Mouse (Mus musculus) gastrocnemius, postnatal 36 days (tissue): ENCODE results near the gene Eef1b2. TPM values are rescaled to one million over a fixed set of nuclear protein-coding genes. Genes with fewer than 3 reads are reported as not detected.
"Not testable (repeated sequence)": the region's sequence is repeated elsewhere in the genome, so short reads cannot be mapped to it uniquely, and the experiment has no call there.

Source experiments
- DNase-seq, 2 experiments: peaks; one replicate each; pipeline ENCODE4 v3.0.0; 2022
- intact Hi-C: fragments of 180-260 bp; cut with DNase I; formaldehyde crosslinking; loops from one replicate; pipeline ENCODE4 v1.15.1; 2025
- long read RNA-seq, 2 experiments: library from polyadenylated mRNA; stranded (forward); transcript quantifications; one replicate each; pipeline ENCODE4 v2.0.0; 2021
- total RNA-seq, 2 experiments: library from RNA; stranded (reverse); gene quantifications; 2 replicates each; pipeline ENCODE4 v1.2.3; 2021

Gene Eef1b2
- total RNA-seq = 100 to 1,000 TPM; 261 to 331 TPM
- long read RNA-seq, experiment 1, transcript Eef1b2-204 (6 exons, 1,939 nt) = major isoform, 81 of 90 reads
- long read RNA-seq, experiment 1, partial matches to known transcripts = 9 of 90 reads
- long read RNA-seq, experiment 1, other reads (novel, unspliced or antisense) = 0 of 90 reads
- long read RNA-seq, experiment 2, transcript Eef1b2-204 (6 exons, 1,939 nt) = major isoform, 111 of 123 reads
- long read RNA-seq, experiment 2, partial matches to known transcripts = 5 of 123 reads
- long read RNA-seq, experiment 2, other reads (novel, unspliced or antisense) = 7 of 123 reads

DNA sequence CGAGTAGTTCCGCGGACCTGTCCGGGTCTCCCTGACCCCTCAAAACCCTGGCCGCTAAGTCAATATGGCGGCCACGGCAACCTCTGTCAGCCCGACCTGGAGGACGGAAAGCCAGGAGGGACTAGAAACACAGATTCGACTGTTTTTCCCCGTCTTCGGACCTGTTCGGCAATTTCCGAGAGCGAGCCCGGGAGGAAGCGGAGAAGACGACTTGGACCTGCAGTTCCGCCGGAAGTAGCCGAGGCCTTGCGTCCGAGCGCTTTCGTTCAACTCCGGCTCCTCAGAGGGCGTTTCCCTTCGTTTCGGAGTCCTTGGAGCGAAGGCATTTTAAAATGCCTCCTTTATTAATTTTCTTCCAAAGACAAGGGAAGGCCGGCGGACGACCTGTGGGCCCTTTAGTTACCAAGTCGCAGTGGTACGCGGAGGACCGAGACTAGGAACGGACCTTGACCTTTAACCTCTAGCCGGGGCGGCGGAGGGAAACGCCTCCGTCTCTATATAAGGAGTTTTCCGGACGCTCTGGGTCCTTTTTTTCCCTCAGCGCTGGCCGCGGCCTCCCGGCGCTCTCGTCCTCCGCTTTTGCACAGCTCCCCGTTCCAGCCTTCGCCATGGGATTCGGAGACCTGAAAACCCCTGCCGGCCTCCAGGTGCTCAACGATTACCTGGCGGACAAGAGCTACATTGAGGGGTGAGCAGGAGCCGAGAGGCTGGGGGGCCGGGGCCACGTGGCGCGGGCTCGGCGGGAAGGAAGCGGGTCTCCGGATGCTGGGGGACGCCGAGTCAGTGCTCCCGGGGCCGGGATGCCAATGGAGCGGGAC, at the start of gene Eef1b2, which contains the start of gene Ndufs1:
Gene Eef1b2 (plus strand): TSS at position 222 of the 818 bp plus-strand sequence.
Gene Ndufs1 (minus strand): TSS at position 230 of the 818 bp plus-strand sequence.
- DNase-seq = peak; percentile 93 to 96
- intact Hi-C loops = no loop called here

DNA sequence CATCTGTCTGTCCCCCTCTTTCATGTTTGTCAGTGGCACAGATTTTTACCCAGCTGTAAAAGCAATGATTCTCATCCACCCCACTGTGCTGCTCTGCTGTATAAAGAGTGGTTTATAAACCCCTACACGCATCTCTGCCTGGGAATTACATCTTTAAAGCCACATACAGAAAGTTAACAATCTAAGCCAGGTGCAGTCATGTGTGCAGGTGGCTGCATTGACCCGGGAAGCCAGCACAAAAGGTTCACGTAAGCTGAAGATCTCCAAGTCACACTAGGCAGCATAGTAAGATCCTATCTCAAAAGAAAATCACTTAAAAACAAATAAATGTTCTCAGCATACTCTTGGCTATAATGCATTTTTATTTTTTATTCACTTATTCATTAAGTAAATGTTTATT, 47.4 kb upstream of the Eef1b2 start:
- no peak for DNase-seq
- intact Hi-C loops = no loop called here

DNA sequence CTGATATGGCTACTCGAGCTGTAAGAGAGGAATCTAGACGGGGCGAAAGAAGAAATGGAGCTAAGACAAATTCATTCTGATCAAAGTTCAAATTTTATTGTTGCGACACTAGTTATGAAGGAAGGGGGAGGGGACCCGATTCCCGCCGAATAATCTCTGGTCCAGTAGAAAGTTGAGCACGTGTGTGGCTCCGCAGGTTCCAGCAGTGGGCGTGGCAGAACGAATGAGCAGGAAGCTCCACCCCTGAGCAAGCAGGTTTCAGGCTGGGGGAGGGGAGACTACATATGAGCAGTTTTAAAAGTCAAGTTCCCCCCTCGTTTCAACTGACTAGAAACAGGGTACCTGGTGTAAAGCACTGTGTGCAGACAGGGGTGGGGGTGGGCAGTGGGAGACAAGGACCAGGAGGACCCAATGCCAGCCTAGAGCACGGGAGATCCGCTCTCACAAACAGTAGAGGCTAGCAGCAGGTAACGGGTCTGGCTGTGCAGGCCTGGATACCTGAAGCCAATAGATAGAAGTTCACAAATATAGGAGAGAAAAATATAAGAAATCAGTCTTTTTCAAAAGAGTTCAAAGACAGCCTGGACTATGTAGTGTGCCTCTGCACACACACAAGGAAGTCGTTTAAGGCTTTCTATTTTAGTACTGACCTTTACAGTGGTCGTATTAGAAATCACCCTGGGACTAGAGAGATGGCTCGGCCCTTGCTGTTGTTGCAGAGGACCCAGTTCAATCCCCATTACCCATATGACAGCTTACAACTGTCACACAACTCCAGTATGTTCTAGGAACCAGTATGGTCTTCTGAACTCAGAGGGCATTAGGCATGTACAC, 46.6 kb upstream of the Eef1b2 start:
- intact Hi-C loops = no loop called here

DNA sequence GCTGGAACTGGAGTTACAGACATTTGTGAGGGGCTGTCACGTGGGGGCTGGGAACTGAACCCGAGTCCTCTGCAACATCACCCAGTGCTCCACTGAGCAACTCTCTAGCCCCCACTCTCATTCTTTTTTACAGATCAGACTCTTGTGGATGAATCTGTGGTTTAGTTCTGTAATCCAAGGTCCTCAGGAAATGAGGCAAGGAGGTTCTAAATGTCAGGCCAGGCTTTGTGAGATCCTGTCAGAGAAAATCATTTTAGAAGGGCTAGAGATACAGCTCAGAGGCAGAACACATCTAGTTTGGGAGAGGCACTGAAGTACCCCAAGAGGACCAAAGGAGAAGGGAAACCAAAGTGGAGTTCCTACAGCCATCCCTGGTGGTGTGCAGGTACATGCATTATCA, 45.7 kb upstream of the Eef1b2 start:
- intact Hi-C loops = no loop called here
- DNase-seq = no peak

More for the DNA sequence above, 46.6 kb upstream of the Eef1b2 start:
- DNase-seq = no peak

DNA sequence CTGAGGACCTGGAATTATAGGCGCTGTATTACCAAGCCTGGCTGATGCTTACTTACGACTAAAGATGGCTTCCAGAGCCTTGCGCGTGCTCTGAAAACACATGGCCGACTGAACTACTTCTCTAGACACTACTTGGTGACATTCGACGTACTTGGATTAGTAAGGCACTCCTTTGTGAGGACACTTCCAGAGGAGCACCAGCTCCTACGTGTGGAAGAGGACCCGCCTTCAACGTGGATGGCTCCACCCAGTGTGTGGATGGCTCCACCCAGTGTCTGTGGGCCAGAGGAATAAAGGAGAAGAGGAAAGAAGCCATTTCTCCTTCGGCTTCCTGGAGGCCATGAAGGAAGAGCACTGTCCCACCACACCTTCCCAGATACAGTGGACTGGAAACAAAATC, 44.9 kb upstream of the Eef1b2 start:
- no peak for DNase-seq
- intact Hi-C loops = no loop called here

DNA sequence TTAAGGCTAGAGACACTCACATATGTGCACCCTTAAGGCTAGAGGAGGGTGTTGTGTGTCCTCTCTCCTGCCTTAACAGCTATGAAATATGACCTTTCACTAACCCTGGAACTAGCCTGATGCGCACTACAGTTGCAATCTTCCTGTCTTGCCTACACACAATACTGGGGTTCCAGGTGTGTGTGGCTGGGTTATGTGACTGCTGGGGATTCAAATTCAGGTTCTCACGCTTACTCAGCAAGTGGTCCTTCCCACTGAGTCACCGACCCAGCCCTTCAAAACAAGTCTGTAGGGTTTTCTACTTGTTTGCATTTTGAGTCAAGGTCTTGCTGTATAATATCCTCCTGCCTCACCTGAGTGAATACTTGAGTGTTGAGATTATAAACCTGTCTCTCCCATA, 42.1 kb upstream of the Eef1b2 start:
- DNase-seq = no peak
- intact Hi-C loops = no loop called here

DNA sequence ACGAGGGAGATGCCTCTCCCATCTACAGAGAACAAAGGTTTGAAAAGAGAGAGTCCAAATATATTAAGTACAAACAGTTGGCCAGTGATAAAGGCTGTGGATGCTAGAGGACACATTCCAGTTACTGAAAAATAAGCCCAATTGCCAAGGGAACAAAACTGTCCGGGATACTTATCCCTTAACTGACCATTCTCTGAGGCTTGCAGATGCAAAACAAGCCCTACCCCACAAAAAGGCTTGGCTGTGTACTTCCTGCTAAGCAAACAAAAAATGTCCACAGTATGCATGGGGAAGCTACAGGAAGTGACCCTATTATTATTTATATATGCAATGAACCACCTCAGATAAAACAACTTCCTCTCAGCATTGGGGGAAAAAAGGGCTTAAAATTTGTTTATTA, 38.7 kb upstream of the Eef1b2 start:
- intact Hi-C loops = no loop called here
- DNase-seq = no peak

DNA sequence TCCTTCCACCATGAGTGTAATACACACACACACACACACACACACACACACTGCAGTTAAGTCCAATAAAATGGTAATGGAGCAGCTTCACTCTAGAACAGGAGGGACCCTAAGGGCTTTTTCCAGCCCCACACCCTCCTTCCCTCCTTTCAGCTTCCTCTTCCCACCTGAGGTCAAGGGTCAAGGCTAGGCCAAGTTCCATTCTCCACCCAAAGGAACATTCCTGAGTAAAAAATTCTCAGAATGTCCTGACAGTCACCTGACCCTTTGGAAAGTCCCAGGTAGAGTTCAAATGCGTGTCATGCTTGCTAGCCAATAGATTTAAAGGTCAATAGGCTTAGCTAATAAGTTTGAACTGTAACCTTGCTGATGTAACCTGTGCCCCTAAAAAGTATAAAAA, 38.0 kb upstream of the Eef1b2 start:
- intact Hi-C loops, DNase-seq: not testable (repeated sequence)

DNA sequence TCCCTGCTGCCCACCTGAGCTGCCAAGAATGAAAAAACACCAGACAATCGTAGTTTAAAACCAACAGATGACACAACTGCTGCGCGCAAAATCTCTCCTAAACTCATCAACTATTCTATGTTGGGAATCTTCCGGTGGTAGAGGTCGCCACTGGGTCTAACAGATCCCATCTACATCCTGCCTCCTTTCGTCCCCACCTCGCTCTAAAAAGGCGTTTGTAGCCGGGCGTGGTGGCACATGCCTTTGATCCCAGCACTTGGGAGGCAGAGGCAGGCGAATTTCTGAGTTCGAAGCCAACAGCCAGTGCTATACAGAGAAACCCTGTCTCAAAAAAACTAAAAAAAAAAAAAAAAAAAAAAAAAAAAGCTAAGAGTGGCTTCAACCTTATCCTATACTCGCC, 36.4 kb upstream of the Eef1b2 start:
- intact Hi-C loops = no loop called here

DNA sequence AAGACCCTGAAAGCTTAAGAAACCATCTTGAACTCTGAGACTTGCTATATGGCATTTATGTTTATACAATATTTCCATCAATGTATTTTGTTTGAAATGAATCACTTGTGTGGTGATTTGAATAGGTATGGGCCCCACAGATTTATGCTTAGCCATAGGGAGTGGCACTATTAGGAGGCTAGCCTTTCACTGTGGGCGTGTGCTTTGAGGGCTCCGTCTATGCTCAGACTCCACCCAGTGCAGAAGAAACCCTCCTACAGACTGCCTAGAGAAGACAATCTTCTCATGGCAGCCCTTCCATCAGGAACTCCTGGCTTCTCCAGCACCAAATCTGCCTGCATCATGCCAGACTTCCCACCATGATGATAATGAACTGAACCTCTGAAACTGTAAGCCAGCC, 8.0 kb upstream of the Eef1b2 start:
- DNase-seq = no peak
- intact Hi-C loops = no loop called here

More for the DNA sequence above, 36.4 kb upstream of the Eef1b2 start:
- DNase-seq = no peak

DNA sequence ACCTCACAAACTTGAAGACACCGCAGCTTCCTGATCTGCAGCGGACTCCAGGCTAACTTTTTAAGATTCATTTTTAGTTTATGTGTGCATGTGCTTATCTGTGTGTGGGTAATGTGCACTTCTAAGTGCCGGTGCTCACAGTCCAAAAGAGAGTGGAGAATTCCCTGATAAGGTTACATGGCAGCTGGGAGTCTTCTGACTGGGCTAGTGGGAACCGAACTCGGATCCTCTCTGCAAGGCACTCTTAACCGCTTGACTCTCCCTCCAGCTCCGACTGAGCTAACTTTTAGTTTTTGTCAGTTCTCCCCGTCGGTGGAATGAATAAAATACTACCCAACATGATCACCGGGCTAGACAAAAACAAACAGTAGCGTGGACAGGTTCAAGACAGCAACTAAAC, 772 bp upstream of the Eef1b2 start:
- intact Hi-C loops = no loop called here

DNA sequence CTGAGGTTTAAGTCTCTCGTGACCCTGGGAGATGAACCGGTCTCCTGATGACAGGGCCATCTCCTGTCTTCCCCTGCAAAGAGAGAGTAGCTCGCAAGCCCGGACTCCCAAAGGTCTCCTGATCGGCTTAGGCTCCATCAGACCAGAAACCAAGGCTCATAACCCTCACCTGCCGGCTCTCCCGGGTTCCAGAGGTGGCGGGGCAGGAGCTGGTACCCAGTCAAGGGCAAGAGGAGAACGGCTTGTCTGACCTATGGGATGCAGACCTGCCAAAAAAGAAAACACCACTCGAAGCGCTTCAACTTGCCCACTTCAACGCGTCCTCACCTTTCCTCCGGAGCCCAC, 394 bp upstream of the Eef1b2 start:
- intact Hi-C loops = no loop called here
- no peak for DNase-seq

More for the DNA sequence above, 772 bp upstream of the Eef1b2 start:
- DNase-seq = no peak

DNA sequence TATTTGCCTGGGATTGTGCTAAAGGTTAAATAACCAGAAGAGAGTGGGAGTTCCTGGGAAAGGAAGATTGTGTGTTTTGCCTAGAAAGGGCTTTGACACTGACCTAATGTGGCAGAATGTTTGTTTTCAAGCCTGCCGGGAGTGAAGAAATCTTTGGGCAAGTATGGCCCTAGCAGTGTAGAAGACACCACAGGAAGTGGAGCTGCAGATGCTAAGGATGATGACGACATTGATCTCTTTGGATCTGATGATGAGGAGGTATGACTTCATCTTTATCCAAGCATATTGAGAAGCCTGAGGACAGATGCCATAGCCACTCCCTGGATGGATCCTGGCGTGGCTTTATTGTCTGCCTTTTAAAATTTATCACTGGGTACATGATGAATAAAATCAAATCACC, 1.7 kb downstream of the Eef1b2 start:
- DNase-seq = no peak
- intact Hi-C loops = no loop called here

DNA sequence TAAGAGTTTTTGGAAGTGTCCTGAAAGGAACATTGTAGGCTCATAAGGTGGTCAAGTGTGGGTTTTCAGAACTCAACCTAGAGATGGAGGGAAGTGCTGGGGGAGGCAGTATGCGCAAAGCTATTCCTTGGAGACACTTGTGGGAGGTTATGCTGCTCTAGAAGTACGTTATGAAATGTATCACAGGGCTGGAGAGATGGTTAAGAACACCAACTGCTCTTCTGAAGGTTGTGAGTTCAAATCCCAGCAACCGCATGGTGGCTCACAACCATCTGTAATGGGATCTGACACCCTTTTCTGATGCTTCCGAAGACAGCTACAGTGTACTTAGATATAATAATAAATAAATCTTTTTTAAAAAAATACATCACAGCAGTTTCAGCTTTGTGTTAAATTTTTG, 3.5 kb downstream of the Eef1b2 start:
- DNase-seq = no peak
- intact Hi-C loops = loop anchor here (5.0 kb wide), 2 partner anchors 72 to 207 kb away; no protein-coding TSS in a partner anchor

DNA sequence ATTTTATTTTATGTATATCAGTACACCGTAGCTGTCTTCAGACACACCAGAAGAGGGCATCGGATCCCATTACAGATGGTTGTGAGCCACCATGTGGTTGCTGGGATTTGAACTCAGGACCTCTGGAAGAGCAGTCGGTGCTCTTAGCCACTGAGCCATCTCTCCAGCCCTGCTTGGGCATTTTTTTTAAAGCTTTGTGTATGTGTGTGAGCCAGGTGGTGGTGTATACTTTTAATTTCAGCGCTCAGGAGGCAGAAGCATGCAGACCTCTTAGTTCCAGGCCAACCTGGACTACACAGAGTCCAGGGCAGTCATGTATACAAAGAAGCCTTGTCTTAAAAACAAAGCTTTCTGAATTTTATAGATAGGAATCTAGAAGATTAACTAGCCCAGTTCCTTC, 4.0 kb downstream of the Eef1b2 start:
- intact Hi-C loops = loop anchor here (5.0 kb wide), 2 partner anchors 72 to 207 kb away; no protein-coding TSS in a partner anchor
- DNase-seq = not testable (repeated sequence)

DNA sequence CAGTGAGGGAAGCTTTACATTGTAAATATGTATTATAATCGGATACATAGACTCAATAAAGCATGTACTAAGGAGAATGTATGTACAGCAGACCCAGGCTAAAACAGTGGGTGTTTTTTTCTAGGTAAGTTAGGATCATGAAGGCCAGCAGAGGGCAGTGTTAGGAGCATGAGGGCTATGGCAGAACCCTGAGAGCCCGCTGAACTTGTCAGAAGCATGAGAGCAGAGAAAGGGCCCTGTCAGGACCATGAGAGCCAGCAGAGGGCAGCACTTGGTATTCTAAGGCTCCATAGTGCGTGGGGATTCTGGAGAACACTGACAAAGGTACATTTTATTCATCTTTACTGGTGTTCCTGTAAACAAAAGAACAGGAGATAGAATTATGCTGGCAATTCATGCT, 4.4 kb downstream of the Eef1b2 start:
- intact Hi-C loops = loop anchor here (5.0 kb wide), 2 partner anchors 71 to 206 kb away; no protein-coding TSS in a partner anchor
- peak; percentile 85 to 87 for DNase-seq

DNA sequence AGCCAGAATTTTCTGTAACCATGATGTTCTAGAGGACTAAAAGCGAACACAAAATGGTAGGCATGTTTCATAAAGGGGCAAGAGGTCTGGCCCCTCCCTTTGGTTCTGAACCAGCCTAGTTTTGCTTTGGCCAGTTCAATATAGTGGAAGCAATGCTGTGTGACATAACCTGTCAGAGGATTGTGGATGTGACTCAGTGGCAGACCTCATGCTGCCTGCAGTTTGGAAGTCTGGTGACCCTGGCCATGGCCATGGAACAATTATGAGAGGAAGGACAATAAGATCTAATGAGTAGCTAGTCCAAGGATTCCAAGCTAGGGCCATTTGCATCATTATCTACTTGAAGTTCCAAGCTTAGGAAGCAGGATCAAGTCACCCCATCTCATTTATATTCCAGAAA, 4.9 kb downstream of the Eef1b2 start:
- no peak for DNase-seq

DNA sequence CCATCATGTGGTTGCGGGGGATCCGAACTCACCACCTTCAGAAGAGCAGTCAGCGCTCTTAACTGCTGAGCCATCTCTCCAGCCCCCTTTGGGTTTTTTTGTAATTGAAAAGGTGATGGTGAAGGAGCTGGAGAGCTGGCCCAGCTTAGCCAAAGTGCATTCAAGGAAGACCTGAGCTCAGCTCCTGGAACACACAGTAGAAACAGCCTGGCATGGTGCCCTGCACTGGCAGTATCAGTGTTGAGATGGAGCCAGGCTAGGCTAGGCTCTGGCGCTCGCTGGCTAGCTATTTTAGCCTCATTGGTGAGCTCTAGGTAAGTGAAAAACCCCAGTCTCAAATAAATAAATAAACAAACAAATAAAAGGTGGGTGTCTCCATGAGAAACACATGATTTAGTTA, 5.6 kb downstream of the Eef1b2 start:
- intact Hi-C loops = loop anchor here (5.0 kb wide), 2 partner anchors 70 to 205 kb away; no protein-coding TSS in a partner anchor
- DNase-seq = peak; percentile 76 to 77

More for the DNA sequence above, 4.9 kb downstream of the Eef1b2 start:
- intact Hi-C loops = loop anchor here (5.0 kb wide), 2 partner anchors 71 to 206 kb away; no protein-coding TSS in a partner anchor

DNA sequence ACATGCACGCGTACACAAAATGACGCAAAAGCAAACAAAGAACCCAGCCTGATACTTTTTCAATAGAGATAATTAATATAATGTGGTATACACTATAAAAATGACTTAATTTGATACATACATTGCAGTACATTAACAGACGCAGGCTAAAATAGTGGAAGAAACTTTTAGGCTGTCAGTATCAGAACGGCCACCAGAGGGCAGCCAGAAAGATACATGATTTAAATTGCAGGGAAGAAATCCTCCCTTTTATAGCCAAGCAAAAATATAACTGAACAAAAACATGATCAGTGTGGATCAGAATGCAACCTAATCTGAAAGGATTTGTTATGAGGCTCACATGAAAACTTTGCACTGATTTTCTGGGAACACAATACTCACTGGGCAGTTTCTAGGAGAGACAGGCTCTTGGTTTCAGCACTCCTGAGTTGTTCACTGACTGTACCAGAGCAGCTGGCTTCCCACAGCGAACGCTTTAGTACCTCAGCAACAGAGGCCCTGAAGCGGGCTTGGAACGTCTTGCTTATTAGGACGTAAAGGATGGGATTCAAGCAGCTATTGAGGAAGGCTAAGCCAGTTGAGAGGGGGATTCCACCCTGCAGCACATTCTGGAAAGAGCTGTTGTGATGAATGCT, 6.1 kb downstream of the Eef1b2 start:
- DNase-seq = peak in 1 of 2 experiments; percentile 22
- intact Hi-C loops = loop anchor here (5.0 kb wide), 2 partner anchors 70 to 205 kb away; no protein-coding TSS in a partner anchor

DNA sequence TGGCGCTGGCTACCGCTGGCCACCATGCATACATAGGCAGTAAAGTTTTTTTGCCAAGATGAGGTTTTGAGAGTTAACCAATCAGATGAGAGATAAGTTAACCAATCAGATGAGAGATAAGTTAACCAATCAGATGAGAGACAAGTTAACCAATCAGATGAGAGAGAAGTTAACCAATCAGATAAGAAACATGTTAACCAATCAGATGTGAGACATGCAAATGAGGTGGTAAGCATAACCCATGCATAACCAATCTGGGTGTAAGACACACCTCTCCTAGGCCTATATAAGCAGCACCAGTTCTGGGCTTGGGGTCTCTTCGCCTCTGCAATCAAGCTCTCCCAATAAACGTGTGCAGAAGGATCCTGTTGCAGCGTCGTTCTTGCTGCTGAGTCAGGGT, 8.8 kb downstream of the Eef1b2 start:
- DNase-seq = not testable (repeated sequence)
- intact Hi-C loops = loop anchor here (5.0 kb wide), 1 partner anchor 52 kb away; no protein-coding TSS in a partner anchor
